Mouse (Mus musculus) heart, embryonic 13.5 days (tissue): ENCODE data around the gene Tcf7. TPM values are rescaled to one million over a fixed set of nuclear protein-coding genes. Genes with fewer than 3 reads are reported as not detected.

Experiments
- ATAC-seq: fragments of 200-750 bp; cut with Nextera tagmentation; 2 replicates; pipeline ENCODE4 v1.8.0; 2017; ENCODE audit warnings: moderate TSS enrichment; ENCODE audit not compliant: insufficient number of reproducible peaks, low FRiP score, low TSS enrichment; ENCODE audit errors: extremely low read depth
- H3K27ac ChIP-seq: fragments of 300-500 bp; sonication (generic); replicated peaks from 2 replicates; pipeline ENCODE4 v1.5.1; 2015; ENCODE audit warnings: moderate library complexity, mild to moderate bottlenecking, inconsistent platforms
- H3K27me3 ChIP-seq: fragments of 300-500 bp; sonication (generic); replicated peaks from 2 replicates; pipeline ENCODE4 v1.6.1; 2015; ENCODE audit warnings: mild to moderate bottlenecking, inconsistent platforms
- H3K36me3 ChIP-seq: fragments of 300-500 bp; sonication (generic); 2 replicates; pipeline ENCODE4 v1.6.1; 2015; ENCODE audit warnings: mild to moderate bottlenecking, inconsistent platforms
- H3K4me1 ChIP-seq: fragments of 300-500 bp; sonication (generic); 2 replicates; pipeline ENCODE4 v1.6.1; 2015; ENCODE audit warnings: inconsistent platforms
- H3K4me2 ChIP-seq: fragments of 300-500 bp; sonication (generic); 2 replicates; pipeline ENCODE4 v1.6.1; 2015; ENCODE audit warnings: inconsistent platforms, mild to moderate bottlenecking, moderate library complexity
- H3K4me3 ChIP-seq: fragments of 300-500 bp; sonication (generic); 2 replicates; pipeline ENCODE4 v1.5.1; 2015; ENCODE audit warnings: moderate library complexity, mild to moderate bottlenecking, inconsistent platforms
- H3K9ac ChIP-seq: fragments of 300-500 bp; sonication (generic); 2 replicates; pipeline ENCODE4 v1.6.1; 2015; ENCODE audit warnings: inconsistent platforms, mild to moderate bottlenecking, moderate library complexity
- H3K9me3 ChIP-seq: fragments of 300-500 bp; sonication (generic); 2 replicates; pipeline ENCODE4 v1.6.1; 2016; ENCODE audit warnings: inconsistent platforms
- WGBS: fragments of 180-500 bp; shearing (Covaris S2); methylation state at CpG from one replicate; pipeline ENCODE4 v1.1.7; 2015; ENCODE audit warnings: mixed read lengths; 5-methylcytosine and 5-hydroxymethylcytosine counted together
- polyA plus RNA-seq: library from polyadenylated mRNA; unstranded; fragments of >200 nt; fragmentation: Nextera tagmentation; extraction: Ambion mirVana; gene quantifications from 2 replicates; pipeline ENCODE4 v1.2.1, GENCODE M21; 2015

The Tcf7 gene
- polyA plus RNA-seq, 1 experiment from 2014 or later, result 4.3 TPM

GRCm38 (mm10) chr11:52306431-52306830 lies 23.6 kb upstream of the Tcf7 start:
- WGBS, result 75% methylated on average over 7 of the region's 7 CpGs

GRCm38 (mm10) chr11:52305266-52305665 lies 22.5 kb upstream of the Tcf7 start:
- H3K4me1 ChIP-seq, result 0 out of 2 replicates have a peak, but pooled peaks cover 4% of the 10 kb centered on the region
- no peaks in the 10 kb centered on the region for H3K9me3 ChIP-seq
- H3K36me3 ChIP-seq, result no peaks in the 10 kb centered on the region
- no peak overlapping the region for H3K4me3 ChIP-seq
- 25% methylated on average over 4 of the region's 4 CpGs for WGBS
- no peak overlapping the region for H3K4me2 ChIP-seq
- no peak for ATAC-seq
- H3K27me3 ChIP-seq, result no peaks in the 10 kb centered on the region
- no peak overlapping the region for H3K9ac ChIP-seq
- no peak overlapping the region for H3K27ac ChIP-seq

More at GRCm38 (mm10) chr11:52306431-52306830, 23.6 kb upstream of the Tcf7 start:
- Histone ChIP-seq H3K36me3 (no peaks in the 10 kb centered on the region), H3K9ac (no peak overlapping the region), H3K4me3 (no peak overlapping the region), H3K9me3 (no peaks in the 10 kb centered on the region), H3K4me1 (0 out of 2 replicates have a peak, but pooled peaks cover 4% of the 10 kb centered on the region), H3K27me3 (no peaks in the 10 kb centered on the region), H3K27ac (no peak overlapping the region), H3K4me2 (no peak overlapping the region)
- no peak for ATAC-seq

DNA sequence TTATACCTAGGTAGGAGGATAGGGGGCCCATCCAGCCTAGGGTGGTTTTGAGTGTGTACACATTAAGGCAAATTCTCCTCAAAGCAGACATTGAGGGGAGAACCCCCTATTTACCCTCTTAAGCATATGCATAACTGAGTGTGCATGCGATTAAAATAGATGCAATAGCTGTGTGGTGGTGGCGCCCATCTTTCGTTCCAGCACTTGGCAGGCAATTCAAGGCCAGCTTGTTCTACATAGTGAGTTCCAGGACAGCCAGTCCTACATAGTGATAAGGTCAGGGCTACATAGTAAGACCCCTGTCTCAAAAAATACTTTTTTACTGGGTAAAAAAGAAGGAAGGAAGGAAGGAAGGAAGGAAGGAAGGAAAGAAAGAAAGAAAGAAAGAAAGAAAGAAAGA lies 19.9 kb upstream of the Tcf7 start:
- Histone ChIP-seq H3K4me3 (no peak overlapping the region), H3K9me3 (no peaks in the 10 kb centered on the region), H3K27me3 (no peaks in the 10 kb centered on the region), H3K4me1 (peaks cover 9% of the 10 kb centered on the region), H3K4me2 (no peak overlapping the region), H3K9ac (no peak overlapping the region), H3K36me3 (no peaks in the 10 kb centered on the region), H3K27ac (no peak overlapping the region)
- 84% methylated on average over 3 of the region's 3 CpGs for WGBS
- no peak for ATAC-seq

GRCm38 (mm10) chr11:52299687-52300086 lies 16.9 kb upstream of the Tcf7 start:
- Histone ChIP-seq H3K36me3 (no peaks in the 10 kb centered on the region), H3K9me3 (no peaks in the 10 kb centered on the region), H3K27me3 (no peaks in the 10 kb centered on the region), H3K4me2 (no peak overlapping the region), H3K4me1 (peaks cover 5% of the 10 kb centered on the region), H3K27ac (no peak overlapping the region), H3K9ac (no peak overlapping the region), H3K4me3 (no peak overlapping the region)
- WGBS, result 49% methylated on average over 7 of the region's 7 CpGs
- no peak for ATAC-seq

DNA sequence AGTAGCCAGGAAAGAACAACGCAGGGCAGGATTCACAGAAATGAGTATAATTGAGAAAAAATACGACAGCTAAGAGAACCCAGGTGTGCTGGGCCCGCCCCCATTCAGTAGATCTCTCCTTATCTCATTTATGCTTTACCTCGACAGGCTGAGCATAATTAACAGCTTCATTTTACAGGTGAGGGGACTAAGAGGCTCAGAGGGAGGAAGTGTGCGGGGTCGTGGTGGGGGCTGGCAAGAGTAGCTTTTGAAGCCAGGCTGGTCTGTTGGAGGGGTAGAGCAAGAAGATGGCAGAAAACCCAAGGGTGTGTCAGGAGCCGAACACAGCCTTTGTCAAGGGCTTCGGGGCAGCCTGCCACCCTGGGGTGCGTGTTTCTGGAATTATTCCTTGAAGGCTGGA lies 16.1 kb upstream of the Tcf7 start:
- no peak for ATAC-seq
- 76% methylated on average over 9 of the region's 9 CpGs for WGBS
- H3K9ac ChIP-seq, result no peak overlapping the region

GRCm38 (mm10) chr11:52297352-52297751 lies 14.5 kb upstream of the Tcf7 start:
- H3K9ac ChIP-seq, result no peak overlapping the region
- peaks cover 5% of the 10 kb centered on the region for H3K4me1 ChIP-seq
- H3K9me3 ChIP-seq, result no peaks in the 10 kb centered on the region
- H3K27me3 ChIP-seq, result no peaks in the 10 kb centered on the region; the same call in 1 of the 2 replicates
- WGBS, result 15% methylated on average over 9 of the region's 9 CpGs
- no peak overlapping the region for H3K4me2 ChIP-seq
- no peak overlapping the region for H3K4me3 ChIP-seq
- ATAC-seq, result 0 out of 2 replicates have a peak, but pooled peaks have one; percentile 46
- H3K27ac ChIP-seq, result no peak overlapping the region
- H3K36me3 ChIP-seq, result no peaks in the 10 kb centered on the region

More for the DNA sequence above, 16.1 kb upstream of the Tcf7 start:
- Histone ChIP-seq H3K27ac (no peak overlapping the region), H3K4me3 (no peak overlapping the region), H3K4me1 (peaks cover 5% of the 10 kb centered on the region), H3K36me3 (no peaks in the 10 kb centered on the region), H3K27me3 (no peaks in the 10 kb centered on the region), H3K4me2 (no peak overlapping the region), H3K9me3 (no peaks in the 10 kb centered on the region)

GRCm38 (mm10) chr11:52294103-52294502 lies 11.3 kb upstream of the Tcf7 start:
- no peak overlapping the region for H3K4me2 ChIP-seq
- H3K36me3 ChIP-seq, result no peaks in the 10 kb centered on the region
- no peak overlapping the region for H3K4me3 ChIP-seq
- WGBS, result 75% methylated on average over 9 of the region's 9 CpGs
- no peak overlapping the region for H3K27ac ChIP-seq
- H3K9me3 ChIP-seq, result no peaks in the 10 kb centered on the region
- H3K9ac ChIP-seq, result no peak overlapping the region
- no peaks in the 10 kb centered on the region; the same call in 1 of the 2 replicates for H3K4me1 ChIP-seq
- ATAC-seq, result no peak
- peaks cover 3% of the 10 kb centered on the region; the same call in 1 of the 2 replicates for H3K27me3 ChIP-seq

- no peak overlapping the region for H3K4me2 ChIP-seq
- H3K36me3 ChIP-seq, result no peaks in the 10 kb centered on the region
- no peak overlapping the region for H3K4me3 ChIP-seq
- H3K4me1 ChIP-seq, result no peaks in the 10 kb centered on the region
- H3K9me3 ChIP-seq, result no peaks in the 10 kb centered on the region
- WGBS, result 64% methylated on average over 6 of the region's 6 CpGs
- ATAC-seq, result no peak
- no peak overlapping the region for H3K9ac ChIP-seq
- H3K27me3 ChIP-seq, result peaks cover 3% of the 10 kb centered on the region; the same call in 1 of the 2 replicates
- no peak overlapping the region for H3K27ac ChIP-seq
Observed at GRCm38 (mm10) chr11:52292894-52293293, 10.1 kb upstream of the Tcf7 start.

DNA sequence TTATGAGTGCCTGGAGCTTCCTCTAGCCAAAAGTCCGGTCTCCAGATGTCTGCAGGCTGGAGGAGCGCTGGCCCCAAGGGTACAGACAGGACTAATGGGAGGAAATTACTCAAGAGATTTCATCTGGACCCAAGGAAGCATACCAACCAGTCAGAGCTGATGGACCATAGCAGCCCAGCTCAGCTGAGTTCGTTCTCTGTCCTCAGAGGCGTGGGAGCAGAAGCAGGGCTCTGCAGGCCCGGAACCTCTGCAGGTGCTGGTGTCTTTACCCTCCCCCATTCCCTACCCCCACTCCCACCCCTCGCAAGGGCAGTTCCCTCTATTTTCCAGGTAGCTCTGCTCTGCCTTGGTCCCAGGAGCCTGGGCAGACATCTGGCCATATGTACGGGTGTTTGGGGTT lies 9.5 kb upstream of the Tcf7 start:
- Histone ChIP-seq H3K27ac (no peak overlapping the region), H3K36me3 (no peaks in the 10 kb centered on the region), H3K4me3 (no peak overlapping the region), H3K4me2 (no peak overlapping the region), H3K4me1 (no peaks in the 10 kb centered on the region), H3K27me3 (peaks cover 3% of the 10 kb centered on the region; the same call in 1 of the 2 replicates), H3K9ac (no peak overlapping the region), H3K9me3 (no peaks in the 10 kb centered on the region)
- 60% methylated on average over 7 of the region's 7 CpGs for WGBS
- no peak for ATAC-seq

DNA sequence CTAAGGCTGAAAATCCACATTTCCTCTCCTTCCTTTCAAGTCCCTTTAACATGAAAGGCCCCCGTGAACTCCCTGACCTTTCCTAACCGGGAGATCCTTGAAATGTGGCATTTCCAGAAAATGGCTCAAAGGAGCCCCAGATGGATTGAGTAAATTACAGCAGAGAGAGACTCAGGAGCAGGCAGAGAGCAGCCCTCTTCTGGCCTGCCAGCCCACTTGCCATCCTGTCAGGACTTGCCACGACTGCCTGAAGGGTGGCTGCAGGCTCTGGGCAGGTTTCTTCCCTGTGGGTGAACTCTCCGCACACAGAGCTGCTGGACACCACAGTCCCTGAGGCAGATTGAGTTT lies 4.1 kb upstream of the Tcf7 start:
- Histone ChIP-seq H3K9ac (no peak overlapping the region), H3K9me3 (no peaks in the 10 kb centered on the region), H3K4me2 (no peak overlapping the region), H3K27ac (no peak overlapping the region), H3K4me3 (no peak overlapping the region), H3K36me3 (no peaks in the 10 kb centered on the region), H3K4me1 (peaks cover 38% of the 10 kb centered on the region), H3K27me3 (peaks cover 23% of the 10 kb centered on the region)
- ATAC-seq, result no peak
- 32% methylated on average over 4 of the region's 4 CpGs for WGBS

DNA sequence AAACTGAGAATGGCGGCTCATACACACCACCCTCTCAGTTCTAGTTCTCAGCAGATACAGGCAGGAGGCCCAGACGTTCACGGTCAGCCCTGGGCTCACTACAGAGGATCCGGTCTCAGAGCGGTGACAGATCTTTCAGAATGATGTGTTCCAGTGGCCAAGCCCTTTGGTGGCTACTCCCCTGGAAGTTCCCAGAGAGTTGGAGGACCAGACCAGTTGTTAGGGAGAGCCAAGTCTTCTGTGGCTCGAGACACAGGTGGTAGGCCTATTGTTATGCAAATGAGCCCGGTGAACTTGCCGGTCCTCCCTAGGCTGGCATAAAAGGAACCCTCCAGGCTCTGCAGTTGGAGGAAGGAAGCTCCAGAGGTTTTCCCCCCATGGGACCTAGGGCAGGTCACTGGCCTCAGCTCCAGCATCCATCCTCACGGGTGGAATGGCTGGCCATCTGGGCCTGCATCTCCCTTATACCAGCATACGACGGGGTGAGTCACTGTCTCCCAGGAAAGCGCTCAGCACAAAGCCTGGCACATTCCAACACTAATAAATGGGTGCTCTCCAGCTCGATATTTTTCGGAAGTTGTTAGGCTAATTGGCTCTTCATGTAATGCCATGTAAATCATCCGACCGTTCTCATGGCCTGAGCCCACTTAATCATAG lies 3.6 kb upstream of the Tcf7 start:
- Histone ChIP-seq H3K27ac (no peak overlapping the region), H3K4me1 (peaks cover 38% of the 10 kb centered on the region), H3K9me3 (no peaks in the 10 kb centered on the region), H3K9ac (no peak overlapping the region), H3K4me2 (no peak overlapping the region), H3K27me3 (peaks cover 28% of the 10 kb centered on the region), H3K4me3 (no peak overlapping the region), H3K36me3 (no peaks in the 10 kb centered on the region)
- ATAC-seq, result no peak
- WGBS, result 30% methylated on average over 16 of the region's 16 CpGs
